Mouse (Mus musculus) ES-E14 (cell line): Measurements from ENCODE around the gene Ltc4s.

ENCODE experiments used
- CHD2 ChIP-seq: IDR thresholded peaks from 2 replicates; pipeline ENCODE4 v1.6.1; 2014; ENCODE audit warnings: mild to moderate bottlenecking, low read depth, low read length, inconsistent platforms
- ZNF384 ChIP-seq: IDR thresholded peaks from 2 replicates; pipeline ENCODE4 v1.6.1; 2012; ENCODE audit warnings: low read depth, low read length, inconsistent platforms

DNA sequence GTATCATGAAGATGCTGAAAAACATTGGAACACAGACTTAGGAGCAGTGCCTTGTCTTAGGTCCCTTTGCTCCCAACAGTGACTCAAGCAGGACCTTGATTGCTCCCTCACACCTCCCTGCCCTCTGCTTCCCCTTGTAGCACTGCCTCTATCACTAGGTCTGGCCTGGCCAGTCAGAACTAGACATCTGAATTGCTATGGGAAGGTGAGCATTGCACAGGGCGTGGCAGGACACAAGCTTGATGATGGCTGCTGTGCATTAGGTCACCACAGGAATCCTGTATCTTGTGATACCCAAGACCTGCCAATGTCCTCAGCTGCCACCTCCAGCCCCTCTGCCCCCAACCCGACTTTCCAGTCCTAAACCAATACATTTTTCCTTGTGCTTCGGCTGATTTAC is 28.6 kb upstream of the Ltc4s start:
- TF ChIP-seq CHD2 = no peak
- no peak for TF ChIP-seq ZNF384
